Mouse (Mus musculus) midbrain, embryonic 14.5 days (tissue): ENCODE measurements at regions not wholly inside any gene's neighbourhood (a gene's known extent, or its start where the extent isn't known, plus 50 kb on each side); places are given as distances from the start of the nearest gene placed in this dataset.
A peak's percentile ranks its signal among the peaks of the same experiment; 100 is the strongest.

Experiments
- ATAC-seq: fragments of 200-750 bp; cut with Nextera tagmentation; 2 replicates; pipeline ENCODE4 v1.8.0; 2017; ENCODE audit warnings: moderate number of reproducible peaks, moderate library complexity; ENCODE audit not compliant: low FRiP score, low TSS enrichment
- DNase-seq: peaks from one replicate; pipeline ENCODE4 v3.0.0-alpha.2; 2015
- H3K27ac ChIP-seq: fragments of 300-500 bp; sonication (generic); replicated peaks from 2 replicates; pipeline ENCODE4 v1.5.1; 2014; ENCODE audit warnings: mild to moderate bottlenecking, low read depth, low read length, moderate library complexity
- H3K27me3 ChIP-seq: fragments of 300-500 bp; sonication (generic); 2 replicates; pipeline ENCODE4 v1.6.1; 2014; ENCODE audit warnings: low read length, control low read depth, mixed read lengths; ENCODE audit not compliant: control insufficient read depth, insufficient read depth
- H3K36me3 ChIP-seq: fragments of 300-500 bp; sonication (generic); 2 replicates; pipeline ENCODE4 v1.6.1; 2014; ENCODE audit warnings: low read length, control low read depth; ENCODE audit not compliant: control insufficient read depth, insufficient read depth
- H3K4me1 ChIP-seq: fragments of 300-500 bp; sonication (generic); 2 replicates; pipeline ENCODE4 v1.6.1; 2014; ENCODE audit warnings: mild to moderate bottlenecking, antibody characterized with exemption, low read length, control low read depth; ENCODE audit not compliant: control insufficient read depth, insufficient read depth
- H3K4me2 ChIP-seq: fragments of 300-500 bp; sonication (generic); 2 replicates; pipeline ENCODE4 v1.6.1; 2014; ENCODE audit warnings: mild to moderate bottlenecking, low read length, moderate library complexity
- H3K4me3 ChIP-seq: fragments of 300-500 bp; sonication (generic); replicated peaks from 2 replicates; pipeline ENCODE4 v1.5.1; 2014; ENCODE audit warnings: low read depth, low read length
- H3K9ac ChIP-seq: fragments of 300-500 bp; sonication (generic); replicated peaks from 2 replicates; pipeline ENCODE4 v1.6.1; 2014; ENCODE audit warnings: mild to moderate bottlenecking, low read length, moderate library complexity
- H3K9me3 ChIP-seq: fragments of 300-500 bp; sonication (generic); 2 replicates; pipeline ENCODE4 v1.6.1; 2016; ENCODE audit warnings: low read length, control low read depth, mixed read lengths; ENCODE audit not compliant: control insufficient read depth
- WGBS: fragments of 180-500 bp; shearing (Covaris S2); extraction: QIAGEN DNeasy Blood & Tissue Kit; methylation state at CpG from one replicate; pipeline ENCODE4 v1.1.7; 2014; 5-methylcytosine and 5-hydroxymethylcytosine counted together

DNA sequence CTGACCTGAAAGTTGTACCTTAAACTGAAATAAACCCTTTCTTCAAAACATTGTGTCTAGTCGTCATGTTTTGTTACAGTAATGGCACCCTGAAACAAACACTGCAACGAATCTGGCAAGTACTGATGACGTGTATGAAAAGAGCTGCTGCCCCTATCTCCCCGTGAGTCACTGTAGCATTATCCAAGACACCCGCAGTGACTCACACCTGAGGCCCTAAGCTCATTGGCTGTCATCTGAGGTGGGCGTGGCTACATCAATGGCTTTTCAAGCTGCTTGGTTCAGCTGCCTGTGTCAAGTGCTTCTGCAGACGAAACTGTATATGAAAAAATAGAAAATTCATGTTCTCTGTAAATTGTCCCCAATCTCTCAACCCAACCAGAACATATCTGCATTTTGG, 388.8 kb upstream of the Prkcq start:
- Histone ChIP-seq H3K27me3 (no peaks in the 10 kb centered on the region), H3K36me3 (no peaks in the 10 kb centered on the region), H3K9ac (no peak overlapping the region), H3K9me3 (no peaks in the 10 kb centered on the region), H3K4me3 (no peak overlapping the region), H3K4me2 (no peak overlapping the region), H3K4me1 (no peaks in the 10 kb centered on the region), H3K27ac (no peak overlapping the region)
- WGBS = 67% methylated on average over 7 of the region's 7 CpGs
- ATAC-seq (no peak), DNase-seq (no peak)

DNA sequence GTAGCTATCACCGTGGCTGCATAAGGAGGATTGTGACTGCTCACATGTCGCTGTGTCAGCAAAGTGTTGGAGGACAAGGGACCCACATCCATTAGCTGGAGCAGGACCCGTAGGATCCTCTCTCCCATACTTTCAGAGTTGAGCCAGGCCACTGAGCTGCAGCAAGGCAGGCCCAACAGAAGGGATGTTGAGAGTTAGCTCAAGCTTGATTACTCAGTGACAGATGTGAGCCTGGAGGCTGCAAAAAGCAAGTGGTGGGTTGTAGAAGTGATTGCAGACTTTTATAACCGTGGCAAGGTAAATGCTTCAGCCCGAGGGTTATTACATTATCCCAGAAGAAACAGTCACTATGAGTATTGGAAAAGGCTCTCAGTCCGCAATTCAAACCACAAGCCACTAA, 388.3 kb upstream of the Prkcq start:
- no peak overlapping the region for H3K4me2 ChIP-seq
- ATAC-seq = no peak
- H3K36me3 ChIP-seq = no peaks in the 10 kb centered on the region
- no peaks in the 10 kb centered on the region for H3K27me3 ChIP-seq
- WGBS = 73% methylated on average over 6 of the region's 6 CpGs
- no peak overlapping the region for H3K9ac ChIP-seq
- H3K9me3 ChIP-seq = no peaks in the 10 kb centered on the region
- DNase-seq = no peak
- no peak overlapping the region for H3K4me3 ChIP-seq
- H3K4me1 ChIP-seq = no peaks in the 10 kb centered on the region
- H3K27ac ChIP-seq = no peak overlapping the region

DNA sequence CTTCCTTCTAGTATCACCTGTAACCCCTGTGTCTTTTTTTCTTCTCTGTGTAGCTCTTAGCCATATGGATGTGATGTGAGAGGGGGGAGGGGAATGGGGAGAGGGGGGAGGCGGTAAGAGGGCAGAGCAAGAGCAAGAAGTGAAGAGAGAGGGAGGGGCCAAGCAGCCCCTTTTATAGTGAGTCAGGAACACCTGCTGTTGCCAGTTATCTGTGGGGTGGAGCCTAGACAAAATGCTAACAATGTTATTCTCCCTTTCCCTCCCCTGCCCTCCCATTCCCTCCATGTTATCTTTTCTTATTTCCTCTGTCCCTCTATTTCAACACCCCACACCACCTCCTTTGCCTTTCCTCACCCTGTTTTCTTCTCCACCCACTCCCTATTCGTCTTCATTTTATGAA, 387.6 kb upstream of the Prkcq start:
- 59% methylated on average over 2 of the region's 2 CpGs for WGBS
- DNase-seq = no peak
- Histone ChIP-seq H3K36me3 (no peaks in the 10 kb centered on the region), H3K9ac (no peak overlapping the region), H3K9me3 (no peaks in the 10 kb centered on the region), H3K4me3 (no peak overlapping the region), H3K27me3 (no peaks in the 10 kb centered on the region), H3K27ac (no peak overlapping the region), H3K4me2 (no peak overlapping the region), H3K4me1 (no peaks in the 10 kb centered on the region)
- no peak for ATAC-seq

DNA sequence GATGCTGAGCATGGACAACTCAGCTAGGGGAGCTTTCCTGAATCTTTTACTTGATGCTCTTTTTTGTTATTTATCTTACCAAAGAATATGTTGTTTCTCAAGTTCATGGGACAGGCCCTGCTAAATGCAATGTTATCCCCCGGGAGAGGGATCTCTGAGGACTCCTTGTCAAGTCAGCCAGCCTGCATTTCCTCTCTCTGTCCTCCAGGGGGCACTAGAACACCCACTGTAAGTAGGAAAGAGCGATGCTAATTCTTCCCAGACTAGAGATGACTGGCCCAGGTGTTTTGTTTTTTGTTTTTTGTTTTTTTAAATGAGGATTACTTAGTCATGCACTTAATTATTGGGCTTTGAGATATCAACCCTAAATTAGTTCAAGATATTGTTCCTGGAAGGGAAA, 386.8 kb upstream of the Prkcq start:
- ATAC-seq = no peak
- 26% methylated on average over 2 of the region's 2 CpGs for WGBS

DNA sequence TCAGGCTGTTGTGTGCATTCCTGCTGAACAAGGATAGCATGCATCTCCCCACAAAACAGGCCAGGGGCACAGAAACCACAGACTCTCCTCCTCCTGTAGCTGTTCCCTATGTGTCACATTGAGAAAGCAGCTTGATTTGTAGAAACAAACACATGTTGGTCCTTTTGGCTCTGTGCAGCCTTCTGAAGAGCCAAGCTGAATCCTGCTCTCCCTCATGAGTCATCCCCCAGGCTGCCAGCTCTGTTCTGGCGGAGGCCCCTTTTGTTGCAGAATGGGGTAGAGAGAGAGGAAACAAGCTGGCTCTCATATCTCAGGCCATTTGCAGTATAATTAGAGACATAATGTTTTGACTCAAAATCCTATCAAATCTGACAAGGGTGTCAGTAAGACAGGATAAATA, 383.4 kb upstream of the Prkcq start:
- no peaks in the 10 kb centered on the region for H3K27me3 ChIP-seq
- no peak overlapping the region for H3K9ac ChIP-seq
- 9% methylated on average over 1 of the region's 1 CpGs for WGBS
- no peaks in the 10 kb centered on the region for H3K36me3 ChIP-seq
- DNase-seq (peak; percentile 43), ATAC-seq (no peak)
- H3K4me3 ChIP-seq = no peak overlapping the region
- no peaks in the 10 kb centered on the region for H3K9me3 ChIP-seq
- no peak overlapping the region for H3K4me2 ChIP-seq
- no peak overlapping the region for H3K27ac ChIP-seq
- no peaks in the 10 kb centered on the region for H3K4me1 ChIP-seq

More for the DNA sequence above, 386.8 kb upstream of the Prkcq start:
- H3K27me3 ChIP-seq = no peaks in the 10 kb centered on the region
- no peaks in the 10 kb centered on the region for H3K4me1 ChIP-seq
- no peaks in the 10 kb centered on the region for H3K9me3 ChIP-seq
- H3K9ac ChIP-seq = no peak overlapping the region
- no peak overlapping the region for H3K27ac ChIP-seq
- no peak overlapping the region for H3K4me3 ChIP-seq
- H3K4me2 ChIP-seq = no peak overlapping the region
- peak; percentile 82 for DNase-seq
- no peaks in the 10 kb centered on the region for H3K36me3 ChIP-seq

DNA sequence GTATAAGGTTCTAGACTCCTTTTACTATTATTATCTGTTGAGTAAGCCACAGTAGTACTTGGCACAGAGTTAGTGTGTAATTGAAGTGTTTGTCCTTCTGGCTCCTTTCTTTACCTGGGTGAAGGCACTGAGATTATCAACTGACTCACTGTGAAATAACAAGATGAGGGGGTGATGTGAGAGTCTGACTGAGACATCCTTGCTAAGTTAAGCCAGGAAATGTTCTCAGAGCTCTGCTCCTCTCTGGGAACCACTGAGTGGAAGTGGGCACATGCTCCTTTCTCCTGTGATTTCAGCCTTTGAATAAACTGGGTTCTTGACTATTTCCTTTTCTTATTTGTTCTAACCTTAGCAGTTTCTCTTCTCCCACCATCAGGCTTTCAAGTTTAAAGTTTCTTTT, 380.7 kb upstream of the Prkcq start:
- Histone ChIP-seq H3K4me1 (no peaks in the 10 kb centered on the region), H3K9ac (no peak overlapping the region), H3K9me3 (no peaks in the 10 kb centered on the region), H3K4me2 (no peak overlapping the region), H3K27me3 (no peaks in the 10 kb centered on the region), H3K4me3 (no peak overlapping the region), H3K27ac (no peak overlapping the region), H3K36me3 (no peaks in the 10 kb centered on the region)
- ATAC-seq (no peak), DNase-seq (no peak)

DNA sequence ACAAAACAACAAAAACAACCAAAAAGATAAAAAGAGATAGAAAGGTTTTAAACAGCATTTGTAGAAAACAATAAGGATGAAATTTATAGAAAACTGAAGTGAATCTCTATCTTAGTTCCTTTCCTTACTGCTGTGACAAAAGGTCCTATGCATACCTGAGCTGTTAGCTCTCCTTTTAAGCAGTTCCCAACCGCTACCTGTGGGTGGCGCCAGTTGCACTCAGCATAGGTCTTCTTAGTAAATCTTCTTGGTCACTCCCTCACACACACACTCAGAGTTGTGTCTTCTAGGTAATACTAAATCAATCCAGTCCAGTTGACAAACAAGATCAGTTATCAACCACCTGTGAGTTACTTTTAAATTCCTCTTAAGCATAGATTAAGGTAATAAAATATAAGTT, 355.5 kb upstream of the Prkcq start:
- 31% methylated on average over 2 of the region's 2 CpGs for WGBS
- no peak for DNase-seq

DNA sequence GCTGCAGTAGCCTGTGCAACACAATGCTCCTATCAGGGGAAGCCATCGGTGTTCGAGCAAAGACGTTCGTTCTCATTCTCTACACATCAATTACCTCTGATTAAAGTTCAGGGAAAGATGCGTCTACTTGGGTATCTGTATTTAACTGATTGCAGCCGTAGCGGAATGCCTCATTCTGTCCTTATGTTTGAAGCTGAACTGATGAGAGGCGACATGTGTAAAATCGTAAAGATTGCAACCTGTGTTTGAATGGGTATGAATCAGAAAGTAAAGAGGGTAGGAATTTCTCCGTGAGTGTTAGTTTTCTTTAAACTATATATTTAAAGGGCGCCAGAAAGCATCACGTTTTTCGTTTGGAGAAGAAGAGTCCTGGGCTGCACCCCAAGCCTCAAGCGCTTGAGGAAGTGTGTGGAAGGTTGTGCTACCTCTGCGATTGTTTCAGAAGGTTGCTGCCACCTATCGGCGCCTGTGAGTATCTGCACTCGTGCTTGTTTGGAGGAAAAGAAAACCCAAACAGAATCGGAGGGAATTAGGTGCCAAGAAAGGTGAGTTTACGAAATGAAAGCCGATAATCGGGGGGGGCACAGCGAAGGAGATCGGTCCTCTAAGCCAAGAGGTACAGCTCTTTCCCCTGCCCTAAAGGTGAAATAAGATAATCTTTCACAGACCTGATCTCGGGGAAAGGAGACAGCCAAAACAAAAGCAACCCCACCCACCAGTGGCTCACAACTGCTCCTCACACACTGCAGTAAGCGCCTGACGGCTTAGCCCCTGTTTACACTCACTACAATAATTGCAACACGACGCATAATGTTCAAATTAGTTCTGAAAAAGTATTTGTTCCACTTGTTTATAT, 346.4 kb upstream of the Prkcq start:
- H3K9me3 ChIP-seq = no peaks in the 10 kb centered on the region
- no peaks in the 10 kb centered on the region for H3K27me3 ChIP-seq
- ATAC-seq (peak; percentile 84), DNase-seq (peak; percentile 93)
- 24% methylated on average over 29 of the region's 29 CpGs for WGBS
- H3K36me3 ChIP-seq = no peaks in the 10 kb centered on the region
- H3K9ac ChIP-seq = no peak overlapping the region; the same call in 1 of the 2 replicates
- no peak overlapping the region for H3K27ac ChIP-seq
- peak overlapping the region; percentile 36 for H3K4me3 ChIP-seq
- peak overlapping the region; percentile 55 for H3K4me2 ChIP-seq
- H3K4me1 ChIP-seq = no peaks in the 10 kb centered on the region

More for the DNA sequence above, 355.5 kb upstream of the Prkcq start:
- Histone ChIP-seq H3K9ac (no peak overlapping the region), H3K4me3 (no peak overlapping the region), H3K4me1 (no peaks in the 10 kb centered on the region), H3K27me3 (no peaks in the 10 kb centered on the region), H3K4me2 (no peak overlapping the region), H3K27ac (no peak overlapping the region), H3K36me3 (no peaks in the 10 kb centered on the region), H3K9me3 (no peaks in the 10 kb centered on the region)
- ATAC-seq = no peak

DNA sequence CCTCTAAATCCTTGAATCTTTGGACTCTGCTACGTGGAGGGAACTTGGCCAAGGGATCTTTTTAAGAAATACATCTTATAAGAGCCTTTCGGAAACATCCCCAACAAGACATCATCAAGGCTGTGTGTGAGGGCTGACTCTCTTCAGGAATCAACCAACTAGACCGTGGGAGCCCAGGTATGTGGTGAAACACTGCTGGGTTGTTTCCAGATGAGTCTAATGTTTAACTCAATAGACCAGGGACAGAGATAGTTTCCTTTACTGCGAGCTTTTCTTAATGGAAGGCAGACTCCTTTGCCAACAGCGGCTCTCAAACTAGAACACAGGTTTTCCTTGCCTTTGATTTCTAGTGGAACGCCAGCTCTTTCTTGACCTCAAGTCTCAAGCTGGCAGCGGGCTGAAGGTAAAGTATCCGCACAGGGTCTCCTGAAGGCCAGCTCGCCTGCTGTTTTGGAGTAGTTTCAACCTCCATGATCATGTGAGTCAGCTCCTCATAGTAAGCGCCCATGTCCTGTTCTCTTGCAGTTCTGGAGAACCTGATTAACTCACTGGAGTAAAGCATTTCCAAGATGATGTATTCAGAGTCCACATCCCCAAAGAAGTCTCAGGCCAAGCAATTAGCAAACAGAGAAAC, 345.7 kb upstream of the Prkcq start:
- H3K4me3 ChIP-seq = peak overlapping the region; percentile 36; the same call in 1 of the 2 replicates
- DNase-seq (peak; percentile 11), ATAC-seq (no peak)
- no peak overlapping the region for H3K9ac ChIP-seq
- H3K36me3 ChIP-seq = no peaks in the 10 kb centered on the region
- H3K4me1 ChIP-seq = no peaks in the 10 kb centered on the region
- no peaks in the 10 kb centered on the region for H3K27me3 ChIP-seq
- H3K9me3 ChIP-seq = no peaks in the 10 kb centered on the region
- peak overlapping the region; percentile 55 for H3K4me2 ChIP-seq
- H3K27ac ChIP-seq = no peak overlapping the region
- 86% methylated on average over 10 of the region's 10 CpGs for WGBS
